Mouse (Mus musculus): ENCODE results near the gene Slc25a45.
"Not testable (repeated sequence)": the region's sequence is repeated elsewhere in the genome, so short reads cannot be mapped to it uniquely, and the experiment has no call there.

Gene Slc25a45

GRCm38 (mm10) chr19:5856604-5857003 is 21.0 kb upstream of the Slc25a45 start:
- DNase-seq (ENCODE audit: low spot score in 2 of 2), result no peak

GRCm38 (mm10) chr19:5862335-5863085 is 15.1 kb upstream of the Slc25a45 start:
- no peak for DNase-seq (ENCODE audit: low spot score in 2 of 2)

GRCm38 (mm10) chr19:5863776-5864175 is 13.8 kb upstream of the Slc25a45 start:
- DNase-seq (ENCODE audit: low spot score in 2 of 2), result no peak

GRCm38 (mm10) chr19:5864710-5865398 is 12.8 kb upstream of the Slc25a45 start:
- DNase-seq (ENCODE audit: low spot score in 2 of 2), result no peak

GRCm38 (mm10) chr19:5868096-5868495 is 9.5 kb upstream of the Slc25a45 start:
- DNase-seq (ENCODE audit: low spot score in 2 of 2), result no peak

GRCm38 (mm10) chr19:5871273-5871672 is 6.3 kb upstream of the Slc25a45 start:
- DNase-seq (ENCODE audit: low spot score in 2 of 2), result peak in 1 of 2 experiments; percentile 46

- no peak for DNase-seq (ENCODE audit: low spot score in 2 of 2)
Observed at GRCm38 (mm10) chr19:5871683-5872082, 5.9 kb upstream of the Slc25a45 start.

GRCm38 (mm10) chr19:5872528-5872927 is 5.1 kb upstream of the Slc25a45 start:
- DNase-seq (ENCODE audit: low spot score in 2 of 2), result no peak

GRCm38 (mm10) chr19:5872931-5873556 is 4.6 kb upstream of the Slc25a45 start:
- DNase-seq (ENCODE audit: low spot score in 2 of 2), result no peak

GRCm38 (mm10) chr19:5874391-5874968 is 3.1 kb upstream of the Slc25a45 start:
- no peak for DNase-seq (ENCODE audit: low spot score in 2 of 2)

- DNase-seq (ENCODE audit: low spot score in 2 of 2), result peak; percentile 96
Observed at GRCm38 (mm10) chr19:5874969-5875480, 2.6 kb upstream of the Slc25a45 start, which contains the start of gene Frmd8. Frmd8 (minus strand) TSS chr19:5875274.

- DNase-seq (ENCODE audit: low spot score in 2 of 2), result no peak
Observed at GRCm38 (mm10) chr19:5878362-5878722, 734 bp downstream of the Slc25a45 start.

- no peak for DNase-seq (ENCODE audit: low spot score in 2 of 2)
Observed at GRCm38 (mm10) chr19:5878916-5879315, 1.3 kb downstream of the Slc25a45 start.

- DNase-seq (ENCODE audit: low spot score in 2 of 2), result no peak
Observed at GRCm38 (mm10) chr19:5879735-5880134, 2.1 kb downstream of the Slc25a45 start.

GRCm38 (mm10) chr19:5881155-5881554 is 3.5 kb downstream of the Slc25a45 start:
- no peak for DNase-seq (ENCODE audit: low spot score in 2 of 2)

- DNase-seq (ENCODE audit: low spot score in 2 of 2), result not testable (repeated sequence)
Observed at GRCm38 (mm10) chr19:5882079-5882478, 4.5 kb downstream of the Slc25a45 start.

- DNase-seq (ENCODE audit: low spot score in 2 of 2), result no peak
Observed at GRCm38 (mm10) chr19:5883935-5884334, 6.3 kb downstream of the Slc25a45 start.

GRCm38 (mm10) chr19:5885838-5886237 is 8.2 kb downstream of the Slc25a45 start:
- no peak for DNase-seq (ENCODE audit: low spot score in 2 of 2)

- DNase-seq (ENCODE audit: low spot score in 2 of 2), result no peak
Observed at GRCm38 (mm10) chr19:5887234-5887815, 9.7 kb downstream of the Slc25a45 start.

GRCm38 (mm10) chr19:5889211-5889610 is 11.6 kb downstream of the Slc25a45 start:
- no peak for DNase-seq (ENCODE audit: low spot score in 2 of 2)

- no peak for DNase-seq (ENCODE audit: low spot score in 2 of 2)
Observed at GRCm38 (mm10) chr19:5891521-5892258, 14.1 kb downstream of the Slc25a45 start.
